Mouse (Mus musculus) embryonic facial prominence, embryonic 15.5 days (tissue): ENCODE data around the gene Ggps1. TPM values are rescaled to one million over a fixed set of nuclear protein-coding genes. Genes with fewer than 3 reads are reported as not detected.
"Not testable (repeated sequence)": the region's sequence is repeated elsewhere in the genome, so short reads cannot be mapped to it uniquely, and the experiment has no call there.

Experiments
- ATAC-seq: fragments of 200-750 bp; cut with Nextera tagmentation; 2 replicates; pipeline ENCODE4 v1.8.0; 2017; ENCODE audit warnings: low read depth, moderate TSS enrichment; ENCODE audit not compliant: insufficient number of reproducible peaks, low FRiP score, low TSS enrichment
- H3K27ac ChIP-seq: fragments of 300-500 bp; sonication (generic); replicated peaks from 2 replicates; pipeline ENCODE4 v1.5.1; 2015; ENCODE audit warnings: mild to moderate bottlenecking, inconsistent platforms
- H3K27me3 ChIP-seq: fragments of 300-500 bp; sonication (generic); 2 replicates; pipeline ENCODE4 v1.6.1; 2015; ENCODE audit warnings: inconsistent platforms
- H3K36me3 ChIP-seq: fragments of 300-500 bp; sonication (generic); 2 replicates; pipeline ENCODE4 v1.6.1; 2015; ENCODE audit warnings: mild to moderate bottlenecking, inconsistent platforms
- H3K4me1 ChIP-seq: fragments of 300-500 bp; sonication (generic); 2 replicates; pipeline ENCODE4 v1.6.1; 2015; ENCODE audit warnings: inconsistent platforms
- H3K4me2 ChIP-seq: fragments of 300-500 bp; sonication (generic); replicated peaks from 2 replicates; pipeline ENCODE4 v1.6.1; 2015; ENCODE audit warnings: mild to moderate bottlenecking, inconsistent platforms
- H3K4me3 ChIP-seq: fragments of 300-500 bp; sonication (generic); replicated peaks from 2 replicates; pipeline ENCODE4 v1.5.1; 2015; ENCODE audit warnings: mild to moderate bottlenecking, inconsistent platforms
- H3K9ac ChIP-seq: fragments of 300-500 bp; sonication (generic); 2 replicates; pipeline ENCODE4 v1.6.1; 2015; ENCODE audit warnings: inconsistent platforms
- H3K9me3 ChIP-seq: fragments of 300-500 bp; sonication (generic); replicated peaks from 2 replicates; pipeline ENCODE4 v1.6.1; 2016; ENCODE audit warnings: inconsistent platforms
- WGBS: fragments of 180-500 bp; shearing (Covaris S2); methylation state at CpG from one replicate; pipeline ENCODE4 v1.1.7; 2015; 5-methylcytosine and 5-hydroxymethylcytosine counted together
- polyA plus RNA-seq: library from polyadenylated mRNA; unstranded; fragments of >200 nt; fragmentation: Nextera tagmentation; extraction: Ambion mirVana; gene quantifications from 2 replicates; pipeline ENCODE4 v1.2.1, GENCODE M21; 2015

Gene Ggps1
- polyA plus RNA-seq, 1 experiment from 2014 or later, result 48.3 TPM

GRCm38 (mm10) chr13:14035875-14036630, 27.2 kb downstream of the Ggps1 start:
- no peaks in the 10 kb centered on the region for H3K27me3 ChIP-seq
- no peak overlapping the region for H3K9ac ChIP-seq
- no peaks in the 10 kb centered on the region for H3K9me3 ChIP-seq
- peaks cover 13% of the 10 kb centered on the region for H3K4me1 ChIP-seq
- no peak overlapping the region for H3K4me3 ChIP-seq
- H3K36me3 ChIP-seq, result no peaks in the 10 kb centered on the region
- H3K27ac ChIP-seq, result no peak overlapping the region
- 90% methylated on average over 11 of the region's 11 CpGs for WGBS
- no peak overlapping the region for H3K4me2 ChIP-seq
- ATAC-seq, result no peak

- not testable (repeated sequence) for ATAC-seq, H3K36me3 ChIP-seq, H3K4me2 ChIP-seq, H3K9ac ChIP-seq, H3K9me3 ChIP-seq, H3K4me3 ChIP-seq, H3K27ac ChIP-seq, H3K27me3 ChIP-seq
- H3K4me1 ChIP-seq, result peaks cover 12% of the 10 kb centered on the region
- 85% methylated on average over 3 of the region's 3 CpGs for WGBS
These were observed 27.9 kb downstream of the Ggps1 start for GRCm38 (mm10) chr13:14035352-14035751.

- Histone ChIP-seq H3K9ac (no peak overlapping the region), H3K27ac (no peak overlapping the region), H3K4me1 (peaks cover 8% of the 10 kb centered on the region; the same call in 1 of the 2 replicates), H3K27me3 (no peaks in the 10 kb centered on the region), H3K36me3 (peaks cover 3% of the 10 kb centered on the region; the same call in 1 of the 2 replicates), H3K4me3 (no peak overlapping the region), H3K9me3 (no peaks in the 10 kb centered on the region), H3K4me2 (no peak overlapping the region)
- no peak for ATAC-seq
These were observed 29.3 kb downstream of the Ggps1 start for GRCm38 (mm10) chr13:14034073-14034348.

GRCm38 (mm10) chr13:14033309-14034072, 29.8 kb downstream of the Ggps1 start:
- H3K4me1 ChIP-seq, result peaks cover 2% of the 10 kb centered on the region; the same call in 1 of the 2 replicates
- no peaks in the 10 kb centered on the region for H3K9me3 ChIP-seq
- H3K27ac ChIP-seq, result no peak overlapping the region
- no peak overlapping the region for H3K4me2 ChIP-seq
- 85% methylated on average over 5 of the region's 5 CpGs for WGBS
- H3K27me3 ChIP-seq, result no peaks in the 10 kb centered on the region
- ATAC-seq, result no peak
- no peak overlapping the region for H3K4me3 ChIP-seq
- H3K36me3 ChIP-seq, result peaks cover 6% of the 10 kb centered on the region; the same call in 1 of the 2 replicates
- H3K9ac ChIP-seq, result no peak overlapping the region

- Histone ChIP-seq H3K9me3 (no peaks in the 10 kb centered on the region), H3K36me3 (peaks cover 21% of the 10 kb centered on the region; the same call in 1 of the 2 replicates), H3K4me3 (no peak overlapping the region), H3K4me2 (no peak overlapping the region), H3K27ac (no peak overlapping the region), H3K4me1 (no peaks in the 10 kb centered on the region), H3K9ac (no peak overlapping the region), H3K27me3 (no peaks in the 10 kb centered on the region)
- ATAC-seq, result no peak
- WGBS, result 92% methylated on average over 6 of the region's 6 CpGs
These were observed 37.0 kb downstream of the Ggps1 start for GRCm38 (mm10) chr13:14026154-14026820.

- H3K27me3 ChIP-seq, result no peaks in the 10 kb centered on the region
- no peak overlapping the region for H3K4me3 ChIP-seq
- ATAC-seq, result no peak
- H3K27ac ChIP-seq, result no peak overlapping the region
- H3K9ac ChIP-seq, result no peak overlapping the region
- H3K4me2 ChIP-seq, result no peak overlapping the region
- no peaks in the 10 kb centered on the region for H3K4me1 ChIP-seq
- no peaks in the 10 kb centered on the region for H3K9me3 ChIP-seq
- H3K36me3 ChIP-seq, result peaks cover 21% of the 10 kb centered on the region; the same call in 1 of the 2 replicates
- WGBS, result 94% methylated on average over 6 of the region's 6 CpGs
These were observed 37.7 kb downstream of the Ggps1 start for GRCm38 (mm10) chr13:14025554-14025953.

- H3K9me3 ChIP-seq, H3K27ac ChIP-seq, H3K9ac ChIP-seq, H3K4me1 ChIP-seq, H3K4me2 ChIP-seq, H3K4me3 ChIP-seq, ATAC-seq, H3K27me3 ChIP-seq: not testable (repeated sequence)
- WGBS, result 70% methylated on average over 10 of the region's 12 CpGs
- H3K36me3 ChIP-seq, result peaks cover 22% of the 10 kb centered on the region
These were observed 41.9 kb downstream of the Ggps1 start for GRCm38 (mm10) chr13:14021417-14021816.

- peaks cover 27% of the 10 kb centered on the region for H3K36me3 ChIP-seq
- no peaks in the 10 kb centered on the region for H3K4me1 ChIP-seq
- no peak overlapping the region for H3K4me3 ChIP-seq
- H3K27ac ChIP-seq, result no peak overlapping the region
- no peaks in the 10 kb centered on the region for H3K9me3 ChIP-seq
- 93% methylated on average over 3 of the region's 3 CpGs for WGBS
- H3K27me3 ChIP-seq, result no peaks in the 10 kb centered on the region
- no peak for ATAC-seq
- H3K9ac ChIP-seq, result no peak overlapping the region
- H3K4me2 ChIP-seq, result no peak overlapping the region
These were observed 44.4 kb downstream of the Ggps1 start for GRCm38 (mm10) chr13:14018852-14019251.

GRCm38 (mm10) chr13:14018283-14018682, 45.0 kb downstream of the Ggps1 start:
- Histone ChIP-seq H3K9ac (no peak overlapping the region), H3K4me3 (no peak overlapping the region), H3K36me3 (peaks cover 30% of the 10 kb centered on the region), H3K27me3 (no peaks in the 10 kb centered on the region), H3K9me3 (no peaks in the 10 kb centered on the region), H3K4me1 (no peaks in the 10 kb centered on the region), H3K27ac (no peak overlapping the region), H3K4me2 (no peak overlapping the region)
- ATAC-seq, result no peak

GRCm38 (mm10) chr13:14015609-14016008, 47.7 kb downstream of the Ggps1 start:
- 84% methylated on average over 6 of the region's 6 CpGs for WGBS
- Histone ChIP-seq H3K4me3 (no peak overlapping the region), H3K9me3 (no peaks in the 10 kb centered on the region), H3K9ac (no peak overlapping the region), H3K4me1 (no peaks in the 10 kb centered on the region), H3K4me2 (no peak overlapping the region), H3K27me3 (no peaks in the 10 kb centered on the region), H3K36me3 (peaks cover 49% of the 10 kb centered on the region), H3K27ac (no peak overlapping the region)
- no peak for ATAC-seq

- WGBS, result 85% methylated on average over 4 of the region's 4 CpGs
- no peaks in the 10 kb centered on the region for H3K4me1 ChIP-seq
- H3K27me3 ChIP-seq, result no peaks in the 10 kb centered on the region
- no peak overlapping the region for H3K4me3 ChIP-seq
- no peak overlapping the region for H3K9ac ChIP-seq
- peaks cover 46% of the 10 kb centered on the region for H3K36me3 ChIP-seq
- no peak overlapping the region for H3K27ac ChIP-seq
- no peaks in the 10 kb centered on the region for H3K9me3 ChIP-seq
- no peak overlapping the region for H3K4me2 ChIP-seq
- ATAC-seq, result no peak
These were observed 48.7 kb downstream of the Ggps1 start for GRCm38 (mm10) chr13:14014540-14014939.
